Mouse (Mus musculus) cortical plate, adult 2 months (tissue): ENCODE measurements at regions not wholly inside any gene's neighbourhood (a gene's known extent, or its start where the extent isn't known, plus 50 kb on each side); places are given as distances from the start of the nearest gene placed in this dataset.

Source experiments
- CTCF ChIP-seq: fragments of 200-500 bp; IDR thresholded peaks from 2 replicates; pipeline ENCODE4 v1.5.1; 2011; ENCODE audit warnings: mild to moderate bottlenecking, control low read depth, low read length; ENCODE audit not compliant: insufficient read depth; ENCODE audit errors: extremely low read depth
- POLR2A ChIP-seq: fragments of 200-500 bp; IDR thresholded peaks from 2 replicates; pipeline ENCODE4 v1.6.1; 2011; ENCODE audit warnings: mild to moderate bottlenecking, low read length, control low read depth; ENCODE audit not compliant: insufficient read depth; ENCODE audit errors: extremely low read depth

- no peak for TF ChIP-seq CTCF
- TF ChIP-seq POLR2A = no peak
Observed at GRCm38 (mm10) chr2:169387765-169388518, 199.6 kb downstream of the Gm11011 start.
